Mouse (Mus musculus): Measurements from ENCODE around the gene Mapk12. TPM values are rescaled to one million over a fixed set of nuclear protein-coding genes. Genes with fewer than 3 reads are reported as not detected.

Gene Mapk12
- polyA plus RNA-seq (2014; fragmentation: Illumina TruSeq; extraction: RNeasy Lipid Tissue Mini Kit (QIAGEN cat#74804); ENCODE audit: insufficient read depth, low read depth, low replicate concordance): 26.9 TPM

GRCm38 (mm10) chr15:89140659-89141252, at the start of gene Mapk12:
TSS of gene Mapk12 (minus strand) at chr15:89140703.

DNA sequence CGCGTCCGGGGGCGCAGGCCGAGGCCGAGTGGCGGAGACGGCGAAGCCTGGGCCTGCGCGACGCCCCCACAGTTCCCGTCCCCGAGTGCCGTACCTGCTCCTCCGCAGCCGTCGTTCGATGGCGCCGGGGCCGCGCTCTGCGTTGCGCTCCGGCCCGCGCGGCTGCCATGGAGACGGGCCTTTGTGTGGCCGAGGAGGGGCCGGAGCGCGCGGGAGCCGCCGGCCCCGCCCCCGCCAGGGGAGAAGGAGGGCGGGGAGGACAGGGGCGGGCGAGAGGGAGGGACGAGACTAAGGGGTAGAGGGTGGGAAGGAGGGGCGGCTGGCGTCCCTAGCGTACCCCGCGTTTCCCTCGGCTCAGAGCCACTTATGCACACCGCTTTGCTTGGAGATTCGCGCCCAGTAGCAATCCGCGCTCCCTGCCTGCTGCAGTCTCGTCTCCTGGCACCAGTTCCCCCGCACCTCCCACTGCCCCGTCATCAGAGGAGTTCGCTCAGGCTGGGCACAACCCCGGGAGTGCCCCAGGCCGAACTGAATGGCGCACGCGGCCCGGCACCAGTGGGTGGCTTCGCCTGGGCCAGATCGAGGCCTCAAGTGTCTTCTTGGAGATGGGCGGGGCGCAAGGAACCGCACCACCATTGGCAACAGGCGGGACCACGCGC, 40.2 kb upstream of the Mapk12 start, which contains the start of gene Plxnb2:
Gene Plxnb2 (minus strand): TSS at position 218 of the 659 bp plus-strand sequence.

GRCm38 (mm10) chr15:89149271-89150040, 9.0 kb upstream of the Mapk12 start, which contains the start of gene Mapk11:
TSS of gene Mapk11 (minus strand) at chr15:89149628.

GRCm38 (mm10) chr15:89128382-89129350, 11.8 kb downstream of the Mapk12 start, which contains the start of gene Hdac10:
TSS of gene Hdac10 (minus strand) at chr15:89128700.

DNA sequence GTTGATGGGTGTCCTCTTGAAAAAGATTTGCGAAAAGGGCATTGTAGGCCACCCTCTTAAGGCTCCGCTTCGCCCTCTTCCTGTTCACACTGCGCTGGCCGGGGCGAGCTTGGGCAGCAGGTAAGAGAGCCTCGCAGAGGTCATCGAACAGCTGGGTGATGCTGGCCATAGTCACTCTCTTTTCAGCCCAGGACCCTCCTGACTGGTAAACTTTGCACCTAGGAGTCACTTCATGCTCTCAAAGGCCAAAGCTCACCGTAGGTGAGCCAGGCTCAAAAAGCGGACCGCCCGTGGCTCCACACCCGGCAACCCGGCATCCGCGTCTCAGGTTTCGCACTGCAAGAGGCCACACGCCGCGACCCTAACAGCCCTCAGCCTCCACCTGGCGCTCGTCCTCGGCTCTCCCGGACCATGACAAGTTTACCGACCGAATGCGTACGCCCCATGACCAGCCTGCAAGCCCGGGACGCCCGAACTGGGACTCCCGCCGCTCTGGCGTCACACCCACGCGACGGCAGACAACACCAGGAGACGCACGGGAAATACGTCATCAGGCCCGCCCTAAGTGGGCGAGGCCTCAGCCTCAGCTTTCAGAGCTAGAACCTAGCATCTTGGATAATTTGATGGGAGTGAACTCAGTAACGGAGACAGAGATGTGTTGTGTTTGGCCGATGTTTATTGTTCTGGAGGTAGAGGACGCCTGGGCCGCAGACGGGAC, 17.7 kb downstream of the Mapk12 start, which contains the start of gene Tubgcp6:
Gene Tubgcp6 (minus strand): TSS at position 464 of the 718 bp plus-strand sequence.

GRCm38 (mm10) chr15:89088607-89089247, 51.8 kb downstream of the Mapk12 start, which contains the start of gene Selenoo:
TSS of gene Selenoo (plus strand) at chr15:89089084.

Other genes starting within 250 kb of the Mapk12 start
- gene Ttll8, start 186.3 kb downstream of the Mapk12 start, polyA plus RNA-seq (2014; fragmentation: Illumina TruSeq; extraction: RNeasy Lipid Tissue Mini Kit (QIAGEN cat#74804); ENCODE audit: insufficient read depth, low read depth, low replicate concordance): 0.12 TPM
- gene Mlc1, start 161.7 kb downstream of the Mapk12 start, polyA plus RNA-seq (2014; fragmentation: Illumina TruSeq; extraction: RNeasy Lipid Tissue Mini Kit (QIAGEN cat#74804); ENCODE audit: insufficient read depth, low read depth, low replicate concordance): 30.7 TPM
- 0.38 TPM for gene Mov10l1, start 157.8 kb downstream of the Mapk12 start, polyA plus RNA-seq (2014; fragmentation: Illumina TruSeq; extraction: RNeasy Lipid Tissue Mini Kit (QIAGEN cat#74804); ENCODE audit: insufficient read depth, low read depth, low replicate concordance)
- gene Panx2, start 81.0 kb downstream of the Mapk12 start, polyA plus RNA-seq (2014; fragmentation: Illumina TruSeq; extraction: RNeasy Lipid Tissue Mini Kit (QIAGEN cat#74804); ENCODE audit: insufficient read depth, low read depth, low replicate concordance): 0.07 TPM
- gene Trabd, start 65.6 kb downstream of the Mapk12 start, polyA plus RNA-seq (2014; fragmentation: Illumina TruSeq; extraction: RNeasy Lipid Tissue Mini Kit (QIAGEN cat#74804); ENCODE audit: insufficient read depth, low read depth, low replicate concordance): 38.3 TPM
- 16.0 TPM for gene Selenoo, start 51.6 kb downstream of the Mapk12 start, polyA plus RNA-seq (2014; fragmentation: Illumina TruSeq; extraction: RNeasy Lipid Tissue Mini Kit (QIAGEN cat#74804); ENCODE audit: insufficient read depth, low read depth, low replicate concordance)
- gene Tubgcp6, start 17.6 kb downstream of the Mapk12 start, polyA plus RNA-seq (2014; fragmentation: Illumina TruSeq; extraction: RNeasy Lipid Tissue Mini Kit (QIAGEN cat#74804); ENCODE audit: insufficient read depth, low read depth, low replicate concordance): 6.4 TPM
- 10.1 TPM for gene Hdac10, start 12.0 kb downstream of the Mapk12 start, polyA plus RNA-seq (2014; fragmentation: Illumina TruSeq; extraction: RNeasy Lipid Tissue Mini Kit (QIAGEN cat#74804); ENCODE audit: insufficient read depth, low read depth, low replicate concordance)
- gene Mapk11, start 8.9 kb upstream of the Mapk12 start, polyA plus RNA-seq (2014; fragmentation: Illumina TruSeq; extraction: RNeasy Lipid Tissue Mini Kit (QIAGEN cat#74804); ENCODE audit: insufficient read depth, low read depth, low replicate concordance): 8.1 TPM
- 120 TPM for gene Plxnb2, start 40.1 kb upstream of the Mapk12 start, polyA plus RNA-seq (2014; fragmentation: Illumina TruSeq; extraction: RNeasy Lipid Tissue Mini Kit (QIAGEN cat#74804); ENCODE audit: insufficient read depth, low read depth, low replicate concordance)
- 3.5 TPM for gene Dennd6b, start 55.8 kb upstream of the Mapk12 start, polyA plus RNA-seq (2014; fragmentation: Illumina TruSeq; extraction: RNeasy Lipid Tissue Mini Kit (QIAGEN cat#74804); ENCODE audit: insufficient read depth, low read depth, low replicate concordance)
- gene Ppp6r2, start 70.8 kb upstream of the Mapk12 start, polyA plus RNA-seq (2014; fragmentation: Illumina TruSeq; extraction: RNeasy Lipid Tissue Mini Kit (QIAGEN cat#74804); ENCODE audit: insufficient read depth, low read depth, low replicate concordance): 13.9 TPM
- 32.8 TPM for gene Sbf1, start 174.6 kb upstream of the Mapk12 start, polyA plus RNA-seq (2014; fragmentation: Illumina TruSeq; extraction: RNeasy Lipid Tissue Mini Kit (QIAGEN cat#74804); ENCODE audit: insufficient read depth, low read depth, low replicate concordance)
- gene Adm2, start 182.0 kb upstream of the Mapk12 start, polyA plus RNA-seq (2014; fragmentation: Illumina TruSeq; extraction: RNeasy Lipid Tissue Mini Kit (QIAGEN cat#74804); ENCODE audit: insufficient read depth, low read depth, low replicate concordance): not detected
- not detected for gene Miox, start 193.7 kb upstream of the Mapk12 start, polyA plus RNA-seq (2014; fragmentation: Illumina TruSeq; extraction: RNeasy Lipid Tissue Mini Kit (QIAGEN cat#74804); ENCODE audit: insufficient read depth, low read depth, low replicate concordance)
- 23.1 TPM for gene Lmf2, start 215.0 kb upstream of the Mapk12 start, polyA plus RNA-seq (2014; fragmentation: Illumina TruSeq; extraction: RNeasy Lipid Tissue Mini Kit (QIAGEN cat#74804); ENCODE audit: insufficient read depth, low read depth, low replicate concordance)
- 62.3 TPM for gene Ncaph2, start 215.0 kb upstream of the Mapk12 start, polyA plus RNA-seq (2014; fragmentation: Illumina TruSeq; extraction: RNeasy Lipid Tissue Mini Kit (QIAGEN cat#74804); ENCODE audit: insufficient read depth, low read depth, low replicate concordance)
- gene Sco2, start 233.1 kb upstream of the Mapk12 start, polyA plus RNA-seq (2014; fragmentation: Illumina TruSeq; extraction: RNeasy Lipid Tissue Mini Kit (QIAGEN cat#74804); ENCODE audit: insufficient read depth, low read depth, low replicate concordance): 18.5 TPM
- gene Tymp, start 236.3 kb upstream of the Mapk12 start, polyA plus RNA-seq (2014; fragmentation: Illumina TruSeq; extraction: RNeasy Lipid Tissue Mini Kit (QIAGEN cat#74804); ENCODE audit: insufficient read depth, low read depth, low replicate concordance): 3.3 TPM
- 25.2 TPM for gene Odf3b, start 238.6 kb upstream of the Mapk12 start, polyA plus RNA-seq (2014; fragmentation: Illumina TruSeq; extraction: RNeasy Lipid Tissue Mini Kit (QIAGEN cat#74804); ENCODE audit: insufficient read depth, low read depth, low replicate concordance)
- not detected for gene Klhdc7b, start 244.2 kb upstream of the Mapk12 start, polyA plus RNA-seq (2014; fragmentation: Illumina TruSeq; extraction: RNeasy Lipid Tissue Mini Kit (QIAGEN cat#74804); ENCODE audit: insufficient read depth, low read depth, low replicate concordance)